Mouse (Mus musculus): ENCODE results near the gene Smc4. TPM values are rescaled to one million over a fixed set of nuclear protein-coding genes. Genes with fewer than 3 reads are reported as not detected.

The Smc4 gene
- polyA plus RNA-seq, 1 experiment from 2014 or later: 219 TPM

DNA sequence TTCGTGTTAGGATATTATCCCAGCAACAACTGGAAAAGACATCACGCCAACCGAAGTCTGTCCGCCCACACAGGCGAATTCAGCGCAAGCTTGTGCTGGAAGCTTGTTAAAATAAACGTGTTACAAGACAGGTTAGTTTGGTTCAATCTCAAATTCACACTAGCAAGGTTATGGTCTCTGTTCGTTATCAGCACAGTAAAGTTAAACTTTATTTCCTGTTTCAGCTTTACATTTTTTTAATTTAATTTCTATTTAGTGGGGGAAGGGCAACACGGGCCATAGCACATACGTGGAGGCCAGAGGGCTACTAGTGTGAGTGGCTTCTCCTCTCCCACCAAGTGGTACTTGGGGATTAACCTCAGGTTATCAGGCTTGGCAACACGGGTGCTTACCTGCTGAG, 47.4 kb downstream of the Smc4 start:
- Histone ChIP-seq H3K4me1 (ENCODE audit: control insufficient read depth, insufficient read depth, low read length) (no peaks in the 10 kb centered on the region), H3K36me3 (ENCODE audit: control insufficient read depth, insufficient read depth, low read length) (no peaks in the 10 kb centered on the region), H3K4me2 (no peak overlapping the region), H3K9ac (ENCODE audit: low read length) (no peak overlapping the region), H3K27me3 (ENCODE audit: control insufficient read depth, insufficient read depth, low read length) (no peaks in the 10 kb centered on the region), H3K9me3 (ENCODE audit: control insufficient read depth, low read length) (no peaks in the 10 kb centered on the region), H3K27ac (ENCODE audit: low read depth, low read length) (no peak overlapping the region), H3K4me3 (ENCODE audit: low read depth, low read length) (no peak overlapping the region)
- DNase-seq (ENCODE audit: low spot score, missing footprints) (no peak), ATAC-seq (ENCODE audit: low FRiP score) (no peak)
- WGBS: 91% methylated on average over 11 of the region's 11 CpGs

DNA sequence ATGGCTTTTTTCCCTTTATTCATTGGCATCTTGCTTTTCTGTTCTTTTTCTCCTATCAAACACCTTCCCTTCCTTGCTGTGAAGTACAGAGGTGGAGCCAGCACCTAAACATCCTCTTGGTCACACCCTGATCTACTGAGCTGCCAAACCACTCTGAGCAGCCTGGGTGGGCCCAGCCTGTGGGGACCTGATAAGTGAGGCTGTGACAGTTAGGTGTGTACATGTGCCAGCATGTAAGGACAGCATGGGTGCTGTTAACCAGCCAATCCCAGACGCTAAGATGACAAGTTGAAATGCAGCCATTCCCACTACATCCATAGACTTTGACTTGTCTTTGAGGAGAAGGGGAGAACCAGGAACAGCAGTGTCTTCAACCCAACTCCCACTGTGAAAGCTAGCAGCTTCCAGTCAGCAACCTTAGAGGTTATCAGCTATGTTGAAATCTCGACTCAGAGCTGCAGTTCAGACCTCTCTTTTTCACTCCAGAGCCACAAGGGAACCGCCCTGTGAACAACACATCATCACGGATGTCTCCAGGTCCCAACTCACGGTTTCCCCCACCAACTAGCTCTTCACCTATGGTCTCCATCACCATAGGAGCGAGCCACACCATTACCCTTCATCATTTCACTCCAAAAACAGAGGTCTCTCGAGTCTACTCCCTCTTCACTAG, 50.4 kb downstream of the Smc4 start:
- ATAC-seq (ENCODE audit: low FRiP score): 0 out of 2 replicates have a peak, but pooled peaks have one; percentile 38
- no peak for DNase-seq (ENCODE audit: low spot score, missing footprints)
- Histone ChIP-seq H3K36me3 (ENCODE audit: control insufficient read depth, insufficient read depth, low read length) (no peaks in the 10 kb centered on the region), H3K4me2 (no peak overlapping the region), H3K4me1 (ENCODE audit: control insufficient read depth, insufficient read depth, low read length) (no peaks in the 10 kb centered on the region), H3K9me3 (ENCODE audit: control insufficient read depth, low read length) (no peaks in the 10 kb centered on the region), H3K9ac (ENCODE audit: low read length) (no peak overlapping the region), H3K27ac (ENCODE audit: low read depth, low read length) (no peak overlapping the region; the same call in 1 of the 2 replicates), H3K27me3 (ENCODE audit: control insufficient read depth, insufficient read depth, low read length) (no peaks in the 10 kb centered on the region), H3K4me3 (ENCODE audit: low read depth, low read length) (no peak overlapping the region)
- 87% methylated on average over 7 of the region's 7 CpGs for WGBS

DNA sequence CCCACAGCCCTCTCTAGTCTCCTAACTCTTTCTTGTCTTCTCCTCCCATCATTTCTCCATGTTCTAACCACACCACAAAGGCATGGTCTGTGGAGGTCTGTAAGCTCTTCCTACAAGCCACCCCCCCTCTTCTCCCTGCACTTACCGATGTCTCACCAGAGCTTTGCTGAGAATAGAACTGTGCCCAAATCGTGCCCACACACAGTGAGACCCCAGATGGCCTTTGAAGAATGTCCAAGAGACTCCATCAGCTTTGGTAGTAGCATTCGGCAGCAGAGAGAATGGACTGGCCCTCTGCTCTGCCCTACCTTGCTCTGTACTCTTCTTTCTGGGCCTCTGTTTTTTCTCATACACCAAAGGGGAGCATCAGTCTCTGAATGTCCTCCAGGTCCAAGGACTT, 51.3 kb downstream of the Smc4 start:
- H3K4me3 ChIP-seq (ENCODE audit: low read depth, low read length): no peak overlapping the region
- H3K27ac ChIP-seq (ENCODE audit: low read depth, low read length): no peak overlapping the region
- H3K36me3 ChIP-seq (ENCODE audit: control insufficient read depth, insufficient read depth, low read length): no peaks in the 10 kb centered on the region
- no peak overlapping the region for H3K4me2 ChIP-seq
- no peaks in the 10 kb centered on the region for H3K4me1 ChIP-seq (ENCODE audit: control insufficient read depth, insufficient read depth, low read length)
- H3K27me3 ChIP-seq (ENCODE audit: control insufficient read depth, insufficient read depth, low read length): no peaks in the 10 kb centered on the region
- 92% methylated on average over 3 of the region's 3 CpGs for WGBS
- no peak overlapping the region for H3K9ac ChIP-seq (ENCODE audit: low read length)
- ATAC-seq (ENCODE audit: low FRiP score): no peak
- DNase-seq (ENCODE audit: low spot score, missing footprints): no peak
- H3K9me3 ChIP-seq (ENCODE audit: control insufficient read depth, low read length): no peaks in the 10 kb centered on the region

DNA sequence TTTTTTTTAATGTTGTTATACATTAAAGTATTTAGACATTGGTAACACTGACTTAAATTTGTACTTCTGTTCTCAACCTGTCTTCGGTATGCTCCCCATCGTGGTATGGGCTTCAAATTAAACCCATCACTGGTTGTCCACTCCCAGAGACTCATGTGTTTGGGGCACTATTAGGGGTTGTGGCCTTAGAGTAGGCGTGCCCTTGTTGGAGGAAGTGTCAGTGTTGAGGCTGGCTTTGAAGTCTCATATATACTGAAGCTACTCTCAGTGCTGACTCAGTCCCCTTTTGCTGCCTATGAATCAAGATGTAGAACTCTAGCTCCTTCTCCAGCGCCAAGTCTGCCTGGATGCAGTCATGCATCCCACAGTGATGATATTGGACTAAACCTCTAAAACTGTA, 56.1 kb downstream of the Smc4 start:
- Histone ChIP-seq H3K9me3 (ENCODE audit: control insufficient read depth, low read length) (no peaks in the 10 kb centered on the region), H3K9ac (ENCODE audit: low read length) (no peak overlapping the region), H3K27ac (ENCODE audit: low read depth, low read length) (no peak overlapping the region), H3K4me2 (no peak overlapping the region), H3K4me3 (ENCODE audit: low read depth, low read length) (no peak overlapping the region), H3K27me3 (ENCODE audit: control insufficient read depth, insufficient read depth, low read length) (no peaks in the 10 kb centered on the region), H3K4me1 (ENCODE audit: control insufficient read depth, insufficient read depth, low read length) (no peaks in the 10 kb centered on the region), H3K36me3 (ENCODE audit: control insufficient read depth, insufficient read depth, low read length) (no peaks in the 10 kb centered on the region)
- 93% methylated on average over 4 of the region's 4 CpGs for WGBS
- ATAC-seq (ENCODE audit: low FRiP score) (no peak), DNase-seq (ENCODE audit: low spot score, missing footprints) (no peak)

DNA sequence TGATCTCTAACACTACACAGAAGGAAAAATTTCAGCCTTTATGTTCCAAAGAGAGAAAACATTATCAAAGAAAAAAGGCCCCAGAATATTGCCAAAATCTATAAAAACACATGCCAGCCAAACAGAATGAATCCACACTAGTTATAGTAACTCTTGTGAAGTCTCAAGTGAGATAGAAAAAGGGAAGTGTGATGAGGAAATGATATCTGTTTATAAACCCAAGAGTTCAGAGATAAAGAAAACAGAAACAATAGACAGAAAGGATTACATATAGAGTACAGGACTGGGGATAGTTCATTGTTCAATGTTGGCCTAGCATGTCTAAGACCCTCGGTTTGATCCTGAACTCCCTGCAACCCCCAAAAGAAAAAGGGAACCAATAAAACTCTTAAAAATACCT, 58.2 kb downstream of the Smc4 start:
- Histone ChIP-seq H3K4me1 (ENCODE audit: control insufficient read depth, insufficient read depth, low read length) (no peaks in the 10 kb centered on the region), H3K9ac (ENCODE audit: low read length) (no peak overlapping the region), H3K27me3 (ENCODE audit: control insufficient read depth, insufficient read depth, low read length) (no peaks in the 10 kb centered on the region), H3K4me3 (ENCODE audit: low read depth, low read length) (no peak overlapping the region), H3K36me3 (ENCODE audit: control insufficient read depth, insufficient read depth, low read length) (no peaks in the 10 kb centered on the region), H3K4me2 (no peak overlapping the region), H3K9me3 (ENCODE audit: control insufficient read depth, low read length) (no peaks in the 10 kb centered on the region), H3K27ac (ENCODE audit: low read depth, low read length) (no peak overlapping the region)
- WGBS: 79% methylated on average over 1 of the region's 1 CpGs
- DNase-seq (ENCODE audit: low spot score, missing footprints) (no peak), ATAC-seq (ENCODE audit: low FRiP score) (no peak)

DNA sequence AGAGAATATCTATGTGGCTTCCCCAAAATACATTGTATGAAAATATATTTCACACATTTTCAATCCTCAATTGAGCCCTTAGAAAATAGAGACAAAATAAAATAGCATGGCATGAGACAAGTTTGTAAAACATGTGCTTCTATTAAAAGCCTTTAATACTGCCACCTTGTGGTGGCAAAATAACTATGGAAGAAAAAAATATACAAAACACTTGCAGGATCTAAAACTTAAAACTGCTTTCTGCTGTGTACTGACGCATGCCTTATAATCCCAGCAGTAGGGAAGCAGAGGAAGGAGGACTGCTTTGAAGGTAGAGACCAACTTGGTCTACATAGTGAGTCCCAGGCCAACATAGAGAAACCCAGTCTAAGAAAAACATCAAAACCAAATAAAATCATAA, 59.5 kb downstream of the Smc4 start:
- Histone ChIP-seq H3K36me3 (ENCODE audit: control insufficient read depth, insufficient read depth, low read length) (no peaks in the 10 kb centered on the region), H3K9me3 (ENCODE audit: control insufficient read depth, low read length) (no peaks in the 10 kb centered on the region), H3K27me3 (ENCODE audit: control insufficient read depth, insufficient read depth, low read length) (no peaks in the 10 kb centered on the region), H3K4me1 (ENCODE audit: control insufficient read depth, insufficient read depth, low read length) (no peaks in the 10 kb centered on the region), H3K4me2 (no peak overlapping the region), H3K4me3 (ENCODE audit: low read depth, low read length) (no peak overlapping the region), H3K9ac (ENCODE audit: low read length) (no peak overlapping the region), H3K27ac (ENCODE audit: low read depth, low read length) (no peak overlapping the region)
- ATAC-seq (ENCODE audit: low FRiP score): no peak
- no peak for DNase-seq (ENCODE audit: low spot score, missing footprints)
- whole genome bisulfite sequencing: 58% methylated on average over 1 of the region's 1 CpGs

MicroRNAs encoded within 50 kb of the gene (microRNA counts, 519-probe panel; counts per million panel counts)
- microRNA mmu-miR-15b: 7,424 counts per million, percentile 96 among the panel's probes with 10 or more counts

Small RNA genes lying within 50 kb of the gene (microRNA-seq; reads per million reads assigned to microRNA genes)
- 5,540 reads per million, percentile 91 among the genes with 10 or more reads in this experiment for gene Mir15b
- gene Mir16-2: 768 reads per million, percentile 75 among the genes with 10 or more reads in this experiment

Other genes starting within 250 kb of the Smc4 start
- 1.4 and 1.9 TPM in 2 replicates for gene 1110032F04Rik, start 135.2 kb upstream of the Smc4 start, polyA plus RNA-seq (2014; fragmentation: Nextera tagmentation; extraction: Ambion mirVana)
- gene Ift80, start 168 bp upstream of the Smc4 start, polyA plus RNA-seq (2014; fragmentation: Nextera tagmentation; extraction: Ambion mirVana): 21.7 and 26.2 TPM in 2 replicates
- gene Trim59, start 40.0 kb downstream of the Smc4 start, polyA plus RNA-seq (2014; fragmentation: Nextera tagmentation; extraction: Ambion mirVana): 208 and 216 TPM in 2 replicates
- gene Kpna4, start 122.4 kb downstream of the Smc4 start, polyA plus RNA-seq (2014; fragmentation: Nextera tagmentation; extraction: Ambion mirVana): 51.5 and 52.8 TPM in 2 replicates
- gene Arl14, start 217.7 kb downstream of the Smc4 start, polyA plus RNA-seq (2014; fragmentation: Nextera tagmentation; extraction: Ambion mirVana): not detected in 2 replicates